In genomic region chr7:28280630-28281029, GRCm38 (mm10) we compare ENCODE assay signal across 17 mouse cellular contexts. TPM values are rescaled to one million over a fixed set of nuclear protein-coding genes. Genes with fewer than 3 reads are reported as not detected.
"Had no signal": no experiment of that assay in that cellular context is flagged by ENCODE, and none has a peak within 500 bp of the region (broad histone marks: within the 10 kb centered on the region; RNA-seq: fewer than 3 reads in every experiment).

No protein-coding gene starts in this region.

- H3K27me3 ChIP-seq: neural tube, embryonic 13.5 days had no signal

- H3K4me2 ChIP-seq: hindbrain, embryonic 14.5 days; liver, embryonic 11.5 days; lung, embryonic 14.5 days; neural tube, embryonic 13.5 days had no signal

- H3K9me3 ChIP-seq: limb, embryonic 10.5 days; midbrain, embryonic 10.5 days; neural tube, embryonic 13.5 days had no signal

- ATAC-seq: intestine, embryonic 16.5 days had no signal

- H3K4me3 ChIP-seq: limb, embryonic 10.5 days; midbrain, embryonic 10.5 days; myocyte; neural tube, embryonic 13.5 days had no signal

- DNase-seq: lung, embryonic 14.5 days; lung, postnatal 10 days; lung, postnatal 4 days; midbrain, embryonic 14.5 days; retina, postnatal 1 day; right cerebral cortex, postnatal 4 days; spleen, adult 18-20 months had no signal

- H3K36me3 ChIP-seq: limb, embryonic 10.5 days; midbrain, embryonic 10.5 days; neural tube, embryonic 13.5 days had no signal

- H3K9ac ChIP-seq: hindbrain, embryonic 14.5 days; lung, embryonic 14.5 days; neural tube, embryonic 13.5 days had no signal

- H3K27ac ChIP-seq: hindbrain, embryonic 14.5 days; limb, embryonic 10.5 days; midbrain, embryonic 10.5 days; neural tube, embryonic 13.5 days had no signal

RNA-seq across cellular contexts. Expression of gene Selenov, which starts 10.4 kb away (rescaled TPM):
- total RNA-seq: megakaryocyte, adult 5-6 weeks had no signal
- polyA plus RNA-seq: large intestine, adult 2 months; limb, embryonic 10.5 days; liver, embryonic 11.5 days; liver, embryonic 16.5 days; lung, embryonic 14.5 days; myocyte had no signal

RNA-seq across cellular contexts. Expression of gene Dll3, which starts 21.4 kb away (rescaled TPM):
- total RNA-seq: megakaryocyte, adult 5-6 weeks had no signal
- polyA plus RNA-seq: liver, embryonic 16.5 days had no signal
